Mouse (Mus musculus) embryonic facial prominence, embryonic 14.5 days (tissue): ENCODE data around the gene Tmigd1. TPM values are rescaled to one million over a fixed set of nuclear protein-coding genes. Genes with fewer than 3 reads are reported as not detected.

Source experiments
- polyA plus RNA-seq: library from polyadenylated mRNA; unstranded; fragments of >200 nt; fragmentation: Nextera tagmentation; extraction: Ambion mirVana; gene quantifications from 2 replicates; pipeline ENCODE4 v1.2.1, GENCODE M21; 2014

Tmigd1 gene
- polyA plus RNA-seq, 1 experiment from 2014 or later = 1.5 TPM

Other genes with a start within 250 kb of the Tmigd1 start
- 0.14 TPM in 1 of 2 replicates, not detected in the other for gene Bhlha9, start 229.7 kb upstream of the Tmigd1 start, polyA plus RNA-seq
- 2.5 and 3.9 TPM in 2 replicates for gene Trarg1, start 222.4 kb upstream of the Tmigd1 start, polyA plus RNA-seq
- 36.1 and 39.6 TPM in 2 replicates for gene Gosr1, start 138.6 kb upstream of the Tmigd1 start, polyA plus RNA-seq
- 22.7 and 23.2 TPM in 2 replicates for gene Cpd, start 55.1 kb upstream of the Tmigd1 start, polyA plus RNA-seq
- 127 and 137 TPM in 2 replicates for gene Blmh, start 22.6 kb downstream of the Tmigd1 start, polyA plus RNA-seq
- 0.73 and 2.2 TPM in 2 replicates for gene Slc6a4, start 96.4 kb downstream of the Tmigd1 start, polyA plus RNA-seq
- 59.0 and 63.6 TPM in 2 replicates for gene Nsrp1, start 176.3 kb downstream of the Tmigd1 start, polyA plus RNA-seq